Mouse (Mus musculus): ENCODE measurements at regions not wholly inside any gene's neighbourhood (a gene's known extent, or its start where the extent isn't known, plus 50 kb on each side); places are given as distances from the start of the nearest gene placed in this dataset.
"Not testable (repeated sequence)": the region's sequence is repeated elsewhere in the genome, so short reads cannot be mapped to it uniquely, and the experiment has no call there.

DNA sequence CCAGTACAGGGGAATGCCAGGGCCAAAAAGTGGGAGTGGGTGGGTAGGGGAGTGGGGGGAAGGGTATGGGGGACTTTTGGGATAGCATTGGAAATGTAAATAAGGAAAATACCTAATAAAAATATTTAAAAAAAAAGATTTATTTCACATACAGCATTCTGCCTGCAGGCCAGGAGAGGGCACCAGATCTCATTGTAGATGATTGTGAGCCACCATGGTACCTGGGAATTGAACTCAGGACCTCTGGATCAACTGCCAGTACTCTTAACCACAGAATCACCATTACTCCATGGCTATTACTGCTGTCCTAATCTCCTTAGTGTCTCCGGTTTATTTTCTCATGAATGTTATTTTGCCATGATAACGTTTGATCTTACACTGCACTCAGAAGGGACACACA, 132.1 kb upstream of the Gdi2 start:
- not testable (repeated sequence) for H3K27ac ChIP-seq (replicated peaks); H3K4me1 ChIP-seq; H3K27me3 ChIP-seq; H3K36me3 ChIP-seq; H3K9ac ChIP-seq; H3K9me3 ChIP-seq (replicated peaks); H3K4me2 ChIP-seq (replicated peaks); ATAC-seq (ENCODE audit: insufficient number of reproducible peaks, low FRiP score, low TSS enrichment, low read depth); H3K4me3 ChIP-seq (replicated peaks)
- WGBS: 81% methylated on average over 2 of the region's 2 CpGs

DNA sequence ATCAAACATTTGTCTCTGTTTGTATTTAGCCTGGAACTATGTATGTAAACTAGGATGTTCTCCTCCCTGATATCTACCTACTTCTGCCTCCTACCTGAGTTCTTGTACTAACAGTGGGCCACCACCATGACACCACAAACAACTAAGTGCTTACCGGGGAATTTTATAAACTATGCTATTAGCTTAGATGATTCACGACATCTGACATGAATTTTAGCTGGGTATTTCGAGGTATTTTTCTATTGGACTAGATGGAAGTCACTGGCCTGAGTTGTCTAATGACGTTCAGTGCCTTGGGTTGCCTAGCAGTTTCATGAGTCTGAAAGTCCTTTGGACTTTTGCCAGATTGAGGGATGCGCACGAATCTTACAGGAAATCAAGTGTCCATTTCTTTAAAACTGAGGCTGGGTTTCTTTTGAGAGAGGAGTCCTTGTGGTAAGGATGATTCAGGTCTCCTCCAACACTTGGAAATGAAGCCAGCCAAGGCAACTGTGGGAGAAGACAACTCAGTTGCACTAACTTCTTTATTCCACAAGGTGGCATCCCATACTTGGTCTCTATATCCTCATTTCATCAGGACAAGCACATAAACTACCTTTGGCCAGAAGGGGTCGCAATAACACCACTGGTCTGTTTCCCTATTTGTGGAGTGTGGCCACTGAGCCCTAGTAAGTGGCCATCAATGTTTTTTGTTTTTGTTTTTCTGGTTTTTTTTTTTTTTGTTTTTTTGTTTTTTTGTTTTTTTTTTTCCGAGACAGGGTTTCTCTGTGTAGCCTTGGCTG, 131.4 kb upstream of the Gdi2 start:
- not testable (repeated sequence) for H3K9me3 ChIP-seq (replicated peaks); H3K4me2 ChIP-seq (replicated peaks); H3K27ac ChIP-seq (replicated peaks); H3K4me3 ChIP-seq (replicated peaks); H3K4me1 ChIP-seq; H3K27me3 ChIP-seq; H3K9ac ChIP-seq; H3K36me3 ChIP-seq
- 37% methylated on average over 8 of the region's 8 CpGs for whole genome bisulfite sequencing
- ATAC-seq (ENCODE audit: insufficient number of reproducible peaks, low FRiP score, low TSS enrichment, low read depth): peak; percentile 57; the same call in 1 of the 2 replicates

DNA sequence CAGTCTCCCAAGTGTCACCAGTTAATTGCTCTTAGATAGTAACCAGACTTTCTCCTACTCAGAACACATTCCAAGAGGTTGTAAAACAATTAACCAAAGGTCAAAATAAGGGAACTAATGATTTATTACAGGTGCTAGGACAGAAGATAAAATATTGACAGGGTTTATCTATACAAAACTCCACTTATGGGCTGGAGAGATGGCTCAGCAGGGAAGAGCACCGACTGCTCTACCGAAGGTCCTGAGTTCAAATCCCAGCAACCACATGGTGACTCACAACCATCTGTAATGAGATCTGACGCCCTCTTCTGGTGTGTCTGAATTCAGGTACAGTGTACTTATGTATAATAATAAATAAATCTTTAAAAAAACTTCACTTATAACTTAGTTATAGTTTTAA, 127.6 kb upstream of the Gdi2 start:
- H3K9ac ChIP-seq; H3K4me2 ChIP-seq (replicated peaks); ATAC-seq (ENCODE audit: insufficient number of reproducible peaks, low FRiP score, low TSS enrichment, low read depth); H3K4me1 ChIP-seq; H3K9me3 ChIP-seq (replicated peaks); H3K4me3 ChIP-seq (replicated peaks); H3K27me3 ChIP-seq; H3K27ac ChIP-seq (replicated peaks); H3K36me3 ChIP-seq: not testable (repeated sequence)
- WGBS: 67% methylated on average over 3 of the region's 3 CpGs

DNA sequence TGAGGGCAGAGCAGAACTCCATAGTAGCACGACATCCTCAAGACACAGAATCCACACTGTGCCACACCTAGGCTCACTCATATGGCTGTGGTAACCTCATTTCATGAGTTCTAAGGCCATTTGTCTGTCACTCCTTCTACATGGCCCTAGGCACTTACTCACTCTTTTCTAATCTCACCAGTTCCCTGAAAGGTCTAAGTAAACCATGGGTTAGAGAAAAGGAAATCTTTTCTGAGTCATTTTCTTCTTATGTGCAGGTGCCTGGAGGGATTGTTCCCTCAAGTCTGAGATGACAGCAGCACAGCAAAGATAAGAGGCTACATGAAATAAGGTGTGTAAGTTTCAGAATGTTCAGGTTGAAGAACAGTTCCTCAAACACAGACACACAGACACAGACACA, 120.8 kb upstream of the Gdi2 start:
- H3K4me2 ChIP-seq (replicated peaks): no peak overlapping the region
- H3K27ac ChIP-seq (replicated peaks): no peak overlapping the region
- WGBS: 53% methylated on average over 1 of the region's 1 CpGs
- H3K36me3 ChIP-seq: no peaks in the 10 kb centered on the region
- ATAC-seq (ENCODE audit: insufficient number of reproducible peaks, low FRiP score, low TSS enrichment, low read depth): no peak
- H3K9ac ChIP-seq: no peak overlapping the region
- H3K9me3 ChIP-seq (replicated peaks): 0 out of 2 replicates have a peak, but pooled peaks cover 12% of the 10 kb centered on the region
- no peaks in the 10 kb centered on the region for H3K4me1 ChIP-seq
- no peak overlapping the region for H3K4me3 ChIP-seq (replicated peaks)
- H3K27me3 ChIP-seq: no peaks in the 10 kb centered on the region

DNA sequence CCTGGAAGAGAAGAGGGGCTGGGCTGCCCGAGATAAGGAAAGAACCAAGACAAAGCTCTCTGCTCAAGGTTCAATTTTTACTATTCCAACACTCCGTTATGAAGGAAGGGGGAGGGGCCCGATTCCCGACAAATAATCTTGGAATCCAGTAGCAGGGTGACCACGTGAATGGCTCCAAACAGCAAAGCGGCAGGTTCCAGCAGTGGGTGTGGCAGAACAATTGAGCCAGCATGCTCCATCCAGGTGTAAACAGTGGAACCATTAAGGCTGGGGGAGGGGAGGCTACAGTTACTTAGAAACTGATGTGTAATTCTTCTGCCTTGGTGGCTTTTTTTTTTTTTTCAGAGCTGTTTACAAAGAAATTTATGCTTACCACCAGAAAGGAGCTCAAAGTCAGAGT, 82.5 kb upstream of the Gdi2 start:
- not testable (repeated sequence) for H3K27me3 ChIP-seq; H3K27ac ChIP-seq (replicated peaks); H3K4me2 ChIP-seq (replicated peaks); H3K9ac ChIP-seq; ATAC-seq (ENCODE audit: insufficient number of reproducible peaks, low FRiP score, low TSS enrichment, low read depth); H3K36me3 ChIP-seq; H3K9me3 ChIP-seq (replicated peaks); H3K4me3 ChIP-seq (replicated peaks); H3K4me1 ChIP-seq
- 84% methylated on average over 6 of the region's 6 CpGs for WGBS

DNA sequence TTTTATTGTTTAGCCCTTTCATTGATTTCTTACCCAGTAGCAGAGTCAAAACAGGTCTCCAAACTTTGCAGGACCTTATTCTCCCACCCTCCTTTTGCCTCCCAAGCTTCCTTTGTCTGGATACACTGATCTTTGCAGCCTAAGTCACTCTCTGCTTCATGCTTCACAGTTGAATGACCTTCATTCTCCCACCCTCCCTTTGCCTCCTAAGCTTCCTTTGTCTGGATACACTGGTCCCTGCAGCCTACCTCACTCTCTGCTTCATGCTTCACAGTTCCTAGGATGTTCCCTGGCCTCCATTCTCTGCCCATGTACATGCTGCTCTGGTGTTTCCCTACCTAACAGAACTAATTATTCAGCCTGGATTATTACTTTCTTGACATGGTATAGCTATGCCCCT, 61.0 kb upstream of the Gdi2 start:
- Histone ChIP-seq H3K4me2 (replicated peaks) (no peak overlapping the region), H3K9me3 (replicated peaks) (no peaks in the 10 kb centered on the region), H3K27me3 (no peaks in the 10 kb centered on the region), H3K9ac (no peak overlapping the region), H3K36me3 (no peaks in the 10 kb centered on the region), H3K4me3 (replicated peaks) (no peak overlapping the region), H3K27ac (replicated peaks) (no peak overlapping the region), H3K4me1 (0 out of 2 replicates have a peak, but pooled peaks cover 2% of the 10 kb centered on the region)
- no peak for ATAC-seq (ENCODE audit: insufficient number of reproducible peaks, low FRiP score, low TSS enrichment, low read depth)

DNA sequence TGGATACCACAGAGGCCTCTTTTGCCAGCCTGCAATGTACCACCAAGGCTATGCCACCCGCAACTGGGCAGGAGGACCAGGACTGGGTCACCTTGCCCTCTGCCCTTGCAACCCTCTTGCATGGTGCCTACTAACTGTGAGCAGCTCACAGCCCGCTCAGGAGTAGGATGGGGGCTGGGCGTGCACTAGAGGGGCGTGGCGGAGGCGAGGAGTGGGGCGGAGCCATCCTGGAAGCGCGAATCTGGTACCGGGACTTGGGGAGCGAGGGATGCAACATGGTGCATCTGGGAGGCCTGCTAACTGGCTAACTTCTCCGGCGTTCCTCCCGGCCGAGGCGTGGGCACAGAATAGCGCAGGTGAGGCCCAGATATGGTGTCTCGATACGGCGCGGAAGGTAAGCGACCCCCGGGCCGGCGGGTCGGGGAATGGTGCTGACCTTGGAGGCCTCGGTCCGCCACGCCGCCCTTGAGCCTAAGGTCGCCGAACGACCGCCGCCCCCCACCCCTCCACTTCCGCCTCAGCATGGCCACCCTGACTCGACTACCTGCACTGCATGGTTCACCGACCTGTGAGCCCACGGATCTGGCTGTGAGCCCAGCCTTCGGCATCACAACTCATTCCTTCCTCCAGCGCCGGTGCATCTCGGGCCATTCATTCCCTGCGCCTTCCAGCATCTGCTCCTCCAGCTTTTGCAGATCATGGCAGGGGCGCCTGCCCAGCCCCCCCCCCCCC, 59.7 kb upstream of the Gdi2 start:
- H3K4me2 ChIP-seq (replicated peaks): peak overlapping the region; percentile 93
- no peaks in the 10 kb centered on the region for H3K27me3 ChIP-seq
- peak overlapping the region; percentile 16 for H3K9ac ChIP-seq
- 1% methylated on average over 45 of the region's 45 CpGs for WGBS
- ATAC-seq (ENCODE audit: insufficient number of reproducible peaks, low FRiP score, low TSS enrichment, low read depth): peak; percentile 91
- H3K9me3 ChIP-seq (replicated peaks): no peaks in the 10 kb centered on the region
- H3K27ac ChIP-seq (replicated peaks): no peak overlapping the region
- peak overlapping the region; percentile 66 for H3K4me3 ChIP-seq (replicated peaks)
- H3K4me1 ChIP-seq: 0 out of 2 replicates have a peak, but pooled peaks cover 2% of the 10 kb centered on the region
- H3K36me3 ChIP-seq: no peaks in the 10 kb centered on the region

Measured in embryonic facial prominence, embryonic 15.5 days (tissue).